Mouse (Mus musculus): ENCODE measurements around the gene Igsf3.
A peak's percentile ranks its signal among the peaks of the same experiment; 100 is the strongest.
"Not testable (repeated sequence)": the region's sequence is repeated elsewhere in the genome, so short reads cannot be mapped to it uniquely, and the experiment has no call there.

The Igsf3 gene

GRCm38 (mm10) chr3:101406097-101406496 is 29.2 kb downstream of the Igsf3 start:
- DNase-seq: no peak

GRCm38 (mm10) chr3:101407568-101407967 is 30.7 kb downstream of the Igsf3 start:
- peak in 1 of 2 experiments; percentile 46 for DNase-seq

GRCm38 (mm10) chr3:101408953-101409750 is 32.3 kb downstream of the Igsf3 start:
- DNase-seq: no peak

- no peak for DNase-seq
Measured at GRCm38 (mm10) chr3:101410202-101410601, 33.3 kb downstream of the Igsf3 start.

- DNase-seq: no peak
Measured at GRCm38 (mm10) chr3:101410745-101411144, 33.9 kb downstream of the Igsf3 start.

GRCm38 (mm10) chr3:101411626-101412025 is 34.7 kb downstream of the Igsf3 start:
- no peak for DNase-seq

GRCm38 (mm10) chr3:101412115-101412514 is 35.2 kb downstream of the Igsf3 start:
- DNase-seq: no peak

- DNase-seq: not testable (repeated sequence)
Measured at GRCm38 (mm10) chr3:101413013-101413412, 36.1 kb downstream of the Igsf3 start.

GRCm38 (mm10) chr3:101418740-101419652 is 42.1 kb downstream of the Igsf3 start:
- no peak for DNase-seq

GRCm38 (mm10) chr3:101419653-101419994 is 42.7 kb downstream of the Igsf3 start:
- no peak for DNase-seq

- DNase-seq: no peak
Measured at GRCm38 (mm10) chr3:101423188-101423587, 46.3 kb downstream of the Igsf3 start.

GRCm38 (mm10) chr3:101424295-101424885 is 47.5 kb downstream of the Igsf3 start:
- DNase-seq: no peak

- DNase-seq: no peak
Measured at GRCm38 (mm10) chr3:101429982-101430754, 53.3 kb downstream of the Igsf3 start.

GRCm38 (mm10) chr3:101430755-101431115 is 53.9 kb downstream of the Igsf3 start:
- no peak for DNase-seq

- no peak for DNase-seq
Measured at GRCm38 (mm10) chr3:101435672-101436071, 58.8 kb downstream of the Igsf3 start.

- no peak for DNase-seq
Measured at GRCm38 (mm10) chr3:101436469-101436868, 59.6 kb downstream of the Igsf3 start.

- no peak for DNase-seq
Measured at GRCm38 (mm10) chr3:101437021-101437563, 60.2 kb downstream of the Igsf3 start.

- DNase-seq: no peak
Measured at GRCm38 (mm10) chr3:101443265-101443881, 66.5 kb downstream of the Igsf3 start.

GRCm38 (mm10) chr3:101444437-101444836 is 67.6 kb downstream of the Igsf3 start:
- no peak for DNase-seq

- DNase-seq: no peak
Measured at GRCm38 (mm10) chr3:101447239-101447638, 70.4 kb downstream of the Igsf3 start.

- no peak for DNase-seq
Measured at GRCm38 (mm10) chr3:101448765-101449164, 71.9 kb downstream of the Igsf3 start.
